Mouse (Mus musculus): Measurements from ENCODE around the gene Rtkn. TPM values are rescaled to one million over a fixed set of nuclear protein-coding genes. Genes with fewer than 3 reads are reported as not detected.

Gene Rtkn
- total and polyA plus RNA-seq, 2 experiments from 2014 or later: 12.5 to 45.9 TPM

DNA sequence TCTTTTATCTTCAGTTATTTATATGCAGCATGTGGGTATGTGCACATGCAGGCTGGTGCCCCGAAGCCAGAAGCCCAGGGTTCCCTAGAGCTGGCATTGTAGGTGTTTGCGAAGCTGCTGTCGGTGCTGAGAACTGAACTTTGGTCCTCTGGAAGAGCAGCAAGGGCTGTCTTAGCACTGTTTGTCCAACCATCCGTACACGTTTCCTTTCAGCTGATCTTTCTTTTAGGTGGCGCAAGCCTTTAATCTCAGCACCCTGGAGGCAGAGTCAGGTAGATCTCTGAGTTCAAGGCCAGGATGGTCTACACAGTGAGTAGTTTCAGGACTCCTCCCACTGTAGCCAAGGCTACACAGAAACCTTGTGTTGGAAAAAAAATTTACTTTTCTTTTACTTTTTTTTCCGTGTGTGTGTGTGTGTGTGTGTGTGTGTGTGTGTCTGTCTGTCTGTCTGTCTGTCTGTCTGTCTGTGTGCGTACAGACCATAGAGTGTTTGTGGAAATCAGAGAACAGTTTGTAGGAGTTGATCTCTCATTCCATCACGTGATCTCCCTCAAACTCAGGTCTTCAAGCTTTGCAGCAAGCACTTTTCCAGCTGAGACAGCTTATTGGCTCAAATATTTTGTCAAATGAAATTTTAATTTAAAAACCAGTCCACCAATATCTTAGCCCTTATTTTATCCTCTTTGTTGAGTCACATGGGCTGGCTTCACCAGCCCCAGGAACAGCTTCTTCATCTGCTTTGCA lies 2.9 kb upstream of the Rtkn start:
- TF ChIP-seq CTCF (IDR thresholded peaks at IDR 0.05; ENCODE audit: low read depth) (no peak), EP300 (IDR thresholded peaks at IDR 0.05; ENCODE audit: low read depth) (no peak)
- Histone ChIP-seq H3K36me3 (replicated peaks; ENCODE audit: control insufficient read depth, insufficient read depth, low read length) (no peaks in the 10 kb centered on the region), H3K9ac (replicated peaks; ENCODE audit: low read depth, low read length) (no peak overlapping the region), H3K4me1 (ENCODE audit: control insufficient read depth, insufficient read depth) (peaks cover 11% of the 10 kb centered on the region), H3K27me3 (ENCODE audit: control insufficient read depth, insufficient read depth, low read length) (no peaks in the 10 kb centered on the region), H3K4me2 (ENCODE audit: low read depth, low read length) (no peak overlapping the region), H3K4me3 (ENCODE audit: low read depth, low read length) (no peak overlapping the region), H3K9me3 (replicated peaks; ENCODE audit: control insufficient read depth, low read length) (no peaks in the 10 kb centered on the region), H3K27ac (ENCODE audit: low read depth) (no peak overlapping the region)
- no peak for ATAC-seq (ENCODE audit: insufficient read depth, low read depth)
- no peak for DNase-seq (ENCODE audit: low spot score)
- 79% methylated on average over 9 of the region's 9 CpGs for WGBS

DNA sequence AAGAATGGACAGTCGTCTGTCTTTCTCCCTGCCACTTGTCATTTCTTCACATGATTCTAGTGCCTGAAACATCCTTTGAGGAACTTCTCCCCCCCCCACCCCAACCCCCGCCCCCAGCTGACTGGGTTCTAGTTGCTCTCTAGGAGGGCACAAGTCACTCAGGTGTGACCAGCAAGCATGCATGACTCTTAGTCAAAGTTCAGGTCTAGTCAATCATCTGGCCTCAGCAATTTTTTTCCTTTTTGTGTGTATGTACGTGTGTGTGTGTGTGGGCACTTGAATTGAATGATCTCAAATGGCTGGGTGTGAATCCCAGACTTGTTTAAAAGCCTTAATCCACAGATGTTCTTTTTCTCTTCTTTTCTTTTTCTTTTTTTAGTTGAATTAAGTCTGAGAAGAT lies 1.0 kb upstream of the Rtkn start:
- Histone ChIP-seq H3K27ac (ENCODE audit: low read depth) (no peak overlapping the region), H3K4me1 (ENCODE audit: control insufficient read depth, insufficient read depth) (peaks cover 21% of the 10 kb centered on the region), H3K36me3 (replicated peaks; ENCODE audit: control insufficient read depth, insufficient read depth, low read length) (no peaks in the 10 kb centered on the region), H3K4me3 (ENCODE audit: low read depth, low read length) (no peak overlapping the region), H3K27me3 (ENCODE audit: control insufficient read depth, insufficient read depth, low read length) (no peaks in the 10 kb centered on the region), H3K9me3 (replicated peaks; ENCODE audit: control insufficient read depth, low read length) (no peaks in the 10 kb centered on the region), H3K4me2 (ENCODE audit: low read depth, low read length) (no peak overlapping the region), H3K9ac (replicated peaks; ENCODE audit: low read depth, low read length) (no peak overlapping the region)
- no peak for TF ChIP-seq CTCF (IDR thresholded peaks at IDR 0.05; ENCODE audit: low read depth)
- no peak for TF ChIP-seq EP300 (IDR thresholded peaks at IDR 0.05; ENCODE audit: low read depth)
- 65% methylated on average over 3 of the region's 3 CpGs for WGBS
- no peak for ATAC-seq (ENCODE audit: insufficient read depth, low read depth)
- DNase-seq (ENCODE audit: low spot score): no peak

DNA sequence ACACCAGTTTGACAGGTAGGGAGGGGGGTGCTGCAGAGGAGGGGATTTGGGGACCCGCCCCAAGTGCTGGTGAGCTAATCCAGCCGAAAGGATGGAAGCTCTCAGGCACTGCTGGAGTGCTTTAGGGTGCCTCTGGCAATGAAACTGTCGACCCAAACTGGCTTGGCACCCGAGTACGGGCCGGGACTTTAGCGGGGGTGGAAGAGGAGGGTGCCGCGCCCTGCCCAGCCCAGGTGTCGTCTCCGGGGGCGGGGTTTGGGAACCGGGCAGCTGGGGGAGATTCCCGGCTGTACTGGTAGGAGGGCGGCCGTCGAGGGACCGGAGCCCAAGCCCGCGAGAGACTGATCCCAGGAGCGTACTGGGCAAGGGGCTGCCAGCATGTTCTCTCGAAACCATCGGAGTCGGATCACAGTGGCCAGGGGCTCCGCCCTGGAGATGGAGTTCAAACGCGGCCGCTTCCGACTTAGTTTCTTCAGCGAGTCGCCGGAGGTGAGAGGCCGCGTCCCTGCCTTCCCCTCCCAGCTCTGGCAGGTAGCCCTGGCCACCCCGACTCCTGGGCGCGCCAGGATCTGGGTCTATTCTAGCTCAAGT lies 403 bp downstream of the Rtkn start:
- DNase-seq (ENCODE audit: low spot score): no peak
- no peak for ATAC-seq (ENCODE audit: insufficient read depth, low read depth)
- peak overlapping the region; percentile 99 for H3K27ac ChIP-seq (ENCODE audit: low read depth)
- H3K4me3 ChIP-seq (ENCODE audit: low read depth, low read length): peak overlapping the region; percentile 57
- peaks cover 21% of the 10 kb centered on the region for H3K4me1 ChIP-seq (ENCODE audit: control insufficient read depth, insufficient read depth)
- no peaks in the 10 kb centered on the region for H3K36me3 ChIP-seq (replicated peaks; ENCODE audit: control insufficient read depth, insufficient read depth, low read length)
- TF ChIP-seq EP300 (IDR thresholded peaks at IDR 0.05; ENCODE audit: low read depth) (no peak), CTCF (IDR thresholded peaks at IDR 0.05; ENCODE audit: low read depth) (no peak)
- peak overlapping the region; percentile 73 for H3K4me2 ChIP-seq (ENCODE audit: low read depth, low read length)
- no peaks in the 10 kb centered on the region for H3K27me3 ChIP-seq (ENCODE audit: control insufficient read depth, insufficient read depth, low read length)
- 11% methylated on average over 37 of the region's 37 CpGs for WGBS
- H3K9ac ChIP-seq (replicated peaks; ENCODE audit: low read depth, low read length): peak overlapping the region; percentile 83
- H3K9me3 ChIP-seq (replicated peaks; ENCODE audit: control insufficient read depth, low read length): no peaks in the 10 kb centered on the region

DNA sequence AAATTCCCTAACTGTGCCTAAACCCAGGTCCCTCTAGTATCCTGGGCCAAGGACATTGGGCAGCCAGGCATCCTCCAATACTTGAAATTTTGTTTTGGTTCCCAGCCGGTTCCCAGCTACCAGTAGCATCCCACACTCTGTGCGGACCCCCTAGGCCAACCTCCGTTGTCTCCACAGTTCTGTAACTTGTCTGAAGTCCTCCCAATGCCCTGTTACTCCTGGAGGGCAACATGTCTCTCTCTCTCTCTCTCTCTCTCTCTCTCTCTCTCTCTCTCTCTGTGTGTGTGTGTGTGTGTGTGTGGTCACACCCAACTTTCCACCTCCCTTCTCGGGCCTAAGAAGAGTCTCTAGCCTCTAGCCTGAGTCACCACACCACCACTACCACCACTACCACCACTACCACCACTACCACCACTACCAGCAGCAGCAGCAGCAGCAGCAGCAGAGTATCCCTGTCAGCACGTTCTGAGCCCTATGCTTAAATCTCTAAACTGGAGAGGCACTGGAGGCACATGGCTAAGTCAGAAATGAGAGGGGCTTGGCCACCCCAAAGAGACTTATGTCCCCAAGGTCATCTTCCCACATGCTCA lies 1.1 kb downstream of the Rtkn start:
- Histone ChIP-seq H3K9me3 (replicated peaks; ENCODE audit: control insufficient read depth, low read length) (no peaks in the 10 kb centered on the region), H3K4me2 (ENCODE audit: low read depth, low read length) (peak overlapping the region; percentile 73), H3K27ac (ENCODE audit: low read depth) (peak overlapping the region; percentile 99), H3K4me1 (ENCODE audit: control insufficient read depth, insufficient read depth) (peaks cover 23% of the 10 kb centered on the region), H3K4me3 (ENCODE audit: low read depth, low read length) (peak overlapping the region; percentile 57), H3K27me3 (ENCODE audit: control insufficient read depth, insufficient read depth, low read length) (no peaks in the 10 kb centered on the region), H3K36me3 (replicated peaks; ENCODE audit: control insufficient read depth, insufficient read depth, low read length) (no peaks in the 10 kb centered on the region), H3K9ac (replicated peaks; ENCODE audit: low read depth, low read length) (peak overlapping the region; percentile 83)
- TF ChIP-seq EP300 (IDR thresholded peaks at IDR 0.05; ENCODE audit: low read depth): no peak
- TF ChIP-seq CTCF (IDR thresholded peaks at IDR 0.05; ENCODE audit: low read depth): no peak
- DNase-seq (ENCODE audit: low spot score) (no peak), ATAC-seq (ENCODE audit: insufficient read depth, low read depth) (peak; percentile 1; the same call in 1 of the 2 replicates)
- 32% methylated on average over 5 of the region's 5 CpGs for WGBS

DNA sequence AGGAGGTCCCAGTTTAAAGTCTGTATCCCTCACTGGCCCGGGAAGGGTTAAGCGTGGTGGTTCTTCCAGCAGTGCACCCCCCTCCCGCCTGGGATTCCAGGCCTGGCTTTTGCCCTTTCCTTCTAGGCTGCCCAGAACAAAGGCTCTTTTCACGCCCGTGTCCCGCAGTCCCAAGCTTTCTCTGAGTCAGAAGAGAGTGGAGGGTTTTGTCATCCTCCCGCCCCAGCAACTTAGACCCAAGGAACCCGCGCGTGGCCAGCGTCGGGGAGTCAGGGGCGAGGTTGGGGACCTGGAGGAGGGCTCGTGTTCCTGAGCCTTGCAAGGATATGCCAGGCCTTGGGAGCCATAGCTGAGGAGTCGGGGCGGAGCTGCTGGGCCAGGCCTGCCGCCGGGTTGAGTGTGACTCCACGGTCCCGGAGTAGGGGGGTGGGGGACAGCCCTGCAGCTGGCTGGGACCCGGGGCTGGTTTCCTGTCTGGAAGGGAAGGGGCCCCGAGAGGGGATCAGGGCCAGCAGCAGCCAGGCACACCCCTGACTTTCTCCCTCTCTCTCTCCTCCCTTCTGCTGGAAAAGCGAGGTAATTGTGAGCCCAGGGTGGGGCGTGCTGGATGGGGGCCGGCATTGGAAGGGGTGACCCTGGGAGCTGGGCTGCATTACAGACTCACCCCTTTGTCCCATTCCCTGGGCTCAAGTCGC lies 1.8 kb downstream of the Rtkn start:
- H3K9ac ChIP-seq (replicated peaks; ENCODE audit: low read depth, low read length): peak overlapping the region; percentile 83
- no peaks in the 10 kb centered on the region for H3K27me3 ChIP-seq (ENCODE audit: control insufficient read depth, insufficient read depth, low read length)
- peak; percentile 71 for ATAC-seq (ENCODE audit: insufficient read depth, low read depth)
- DNase-seq (ENCODE audit: low spot score): peak; percentile 70
- peak overlapping the region; percentile 99 for H3K27ac ChIP-seq (ENCODE audit: low read depth)
- peak overlapping the region; percentile 73 for H3K4me2 ChIP-seq (ENCODE audit: low read depth, low read length)
- TF ChIP-seq EP300 (IDR thresholded peaks at IDR 0.05; ENCODE audit: low read depth): no peak
- no peak for TF ChIP-seq CTCF (IDR thresholded peaks at IDR 0.05; ENCODE audit: low read depth)
- H3K4me3 ChIP-seq (ENCODE audit: low read depth, low read length): peak overlapping the region; percentile 57
- H3K36me3 ChIP-seq (replicated peaks; ENCODE audit: control insufficient read depth, insufficient read depth, low read length): no peaks in the 10 kb centered on the region
- peaks cover 30% of the 10 kb centered on the region for H3K4me1 ChIP-seq (ENCODE audit: control insufficient read depth, insufficient read depth)
- H3K9me3 ChIP-seq (replicated peaks; ENCODE audit: control insufficient read depth, low read length): no peaks in the 10 kb centered on the region
- 2% methylated on average over 25 of the region's 26 CpGs for WGBS

All from heart, postnatal 0 days (tissue).